Mouse (Mus musculus): Measurements from ENCODE around the gene Pias4.
A peak's percentile ranks its signal among the peaks of the same experiment; 100 is the strongest.
"Not testable (repeated sequence)": the region's sequence is repeated elsewhere in the genome, so short reads cannot be mapped to it uniquely, and the experiment has no call there.

Pias4 gene

GRCm38 (mm10) chr10:81191342-81191982 lies 23.7 kb upstream of the Pias4 start:
- DNase-seq (ENCODE audit: low spot score in 2 of 2) = peak in 1 of 2 experiments; percentile 10

GRCm38 (mm10) chr10:81190912-81191321 lies 23.2 kb upstream of the Pias4 start:
- DNase-seq (ENCODE audit: low spot score in 2 of 2) = no peak

DNA sequence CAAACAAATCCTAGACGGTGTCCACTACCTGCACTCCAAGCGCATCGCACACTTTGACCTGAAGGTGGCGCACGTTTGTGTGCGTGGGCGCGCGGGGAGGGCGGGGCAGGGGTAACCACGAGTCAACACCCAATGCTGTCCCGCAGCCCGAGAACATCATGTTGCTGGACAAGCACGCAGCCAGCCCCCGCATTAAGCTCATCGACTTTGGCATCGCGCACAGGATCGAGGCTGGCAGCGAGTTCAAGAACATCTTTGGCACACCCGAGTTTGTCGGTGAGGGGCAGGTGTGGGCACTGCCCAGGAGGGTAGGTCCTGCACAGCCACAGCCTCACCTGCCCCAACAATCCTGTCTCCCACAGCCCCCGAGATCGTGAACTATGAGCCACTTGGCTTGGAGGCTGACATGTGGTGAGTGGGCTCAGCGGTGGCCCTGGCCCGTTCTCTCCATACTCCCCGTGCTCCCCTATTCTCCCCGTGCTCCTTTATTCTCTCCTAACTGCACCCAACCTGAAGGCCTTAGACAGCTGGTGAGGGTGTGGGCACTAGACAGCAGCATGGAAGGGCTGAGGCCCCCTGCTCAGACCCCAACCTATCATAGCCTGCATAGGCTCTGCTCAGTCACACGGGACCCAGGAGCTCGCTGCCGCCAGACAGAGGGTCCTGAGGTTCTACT lies 22.7 kb upstream of the Pias4 start:
- no peak for DNase-seq (ENCODE audit: low spot score in 2 of 2)

- no peak for DNase-seq (ENCODE audit: low spot score in 2 of 2)
Observed at GRCm38 (mm10) chr10:81189821-81190220, 22.1 kb upstream of the Pias4 start.

GRCm38 (mm10) chr10:81187161-81187560 lies 19.4 kb upstream of the Pias4 start:
- no peak for DNase-seq (ENCODE audit: low spot score in 2 of 2)

DNA sequence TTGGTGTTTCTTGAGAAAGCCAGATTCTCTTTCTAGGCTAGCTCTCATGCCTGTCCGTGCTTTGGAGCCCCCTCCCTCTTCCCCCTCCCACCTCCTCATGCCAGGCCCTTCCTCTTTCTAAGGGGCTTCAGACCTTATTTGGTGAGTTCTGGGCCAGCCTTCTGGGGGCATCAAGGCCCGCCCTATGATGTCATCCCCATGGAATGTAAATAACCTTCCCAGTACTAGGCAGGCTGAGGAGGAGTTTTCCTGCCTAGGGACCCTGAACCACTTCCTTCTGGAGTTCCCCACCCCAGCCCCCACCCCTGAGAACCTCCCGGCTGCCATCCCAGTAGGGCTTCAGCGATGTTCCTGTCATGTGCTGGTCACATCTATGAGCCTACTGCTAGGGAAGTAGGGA lies 17.0 kb upstream of the Pias4 start:
- DNase-seq (ENCODE audit: low spot score in 2 of 2) = no peak

DNA sequence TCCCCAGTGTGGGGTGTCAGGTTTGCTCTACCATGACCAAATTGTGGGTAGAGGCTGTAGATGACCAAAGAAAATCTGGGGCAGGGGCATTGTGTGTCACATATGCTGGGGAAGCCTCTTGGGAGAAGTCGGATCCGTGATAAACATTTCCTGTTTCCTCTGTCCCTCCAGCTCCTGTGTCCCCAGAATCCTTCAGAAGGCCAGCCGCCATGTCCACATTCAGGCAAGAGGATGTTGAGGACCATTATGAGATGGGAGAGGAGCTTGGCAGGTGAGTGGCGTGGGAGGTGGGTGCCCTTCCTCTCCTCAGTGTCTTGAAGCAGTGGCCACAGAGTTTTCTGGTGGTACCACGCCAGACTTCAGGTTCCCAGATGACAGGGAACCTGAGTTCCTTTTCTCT lies 16.1 kb upstream of the Pias4 start, which contains the start of gene 4930442H23Rik:
Gene 4930442H23Rik (minus strand): TSS at position 45 of the 400 bp plus-strand sequence.
- no peak for DNase-seq (ENCODE audit: low spot score in 2 of 2)

DNA sequence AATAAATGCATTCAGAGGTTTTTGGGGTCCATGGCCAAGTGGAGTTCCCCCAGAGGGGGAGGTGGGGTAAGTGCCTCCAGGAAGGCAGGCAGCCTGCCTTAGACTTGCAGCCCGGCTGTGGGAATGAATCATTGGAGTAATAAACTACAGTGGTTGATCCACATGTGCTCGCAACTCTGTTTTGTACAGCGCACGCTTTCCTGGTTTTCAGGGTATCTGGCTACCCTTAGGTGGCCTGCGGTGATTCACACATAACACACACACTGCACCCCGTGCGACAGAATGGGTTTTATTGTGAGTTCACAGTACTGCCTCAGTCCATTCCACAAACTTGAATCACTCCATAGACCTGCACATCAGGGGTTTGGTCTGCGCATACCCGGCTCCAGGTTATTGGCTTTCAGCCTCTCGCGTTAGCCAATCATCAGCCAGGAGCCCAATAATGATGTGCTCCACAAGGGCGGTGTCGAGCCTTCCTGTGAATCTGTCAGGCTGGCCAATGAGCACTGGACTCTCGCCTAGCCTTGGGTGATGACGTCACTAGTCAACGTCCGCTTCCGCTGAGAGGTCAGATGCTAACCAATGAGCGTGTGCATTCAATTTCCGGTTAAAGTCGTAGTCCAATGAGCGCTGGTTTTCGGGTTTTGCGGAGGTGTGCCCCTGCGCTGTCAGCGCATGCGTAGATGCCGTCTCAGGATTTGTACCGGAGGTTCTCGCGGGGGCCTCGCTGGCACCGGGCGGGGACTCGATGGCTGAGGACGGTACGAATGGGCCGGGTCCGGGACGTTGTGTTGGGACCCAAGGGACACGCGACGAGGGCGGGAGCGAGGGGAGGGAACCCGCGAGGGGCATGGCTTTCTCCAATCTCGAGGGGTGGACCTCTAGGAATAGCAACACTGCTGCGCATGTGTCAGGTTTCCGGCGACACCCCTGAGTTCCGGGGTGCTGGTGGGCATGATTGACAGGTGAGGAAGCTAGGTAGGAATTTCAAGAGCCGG lies 14.9 kb upstream of the Pias4 start, which contains the start of gene Dapk3:
Gene Dapk3 (plus strand): TSS at position 670 of the 998 bp plus-strand sequence.
- peak; percentile 97 to 99 for DNase-seq (ENCODE audit: low spot score in 2 of 2)

DNA sequence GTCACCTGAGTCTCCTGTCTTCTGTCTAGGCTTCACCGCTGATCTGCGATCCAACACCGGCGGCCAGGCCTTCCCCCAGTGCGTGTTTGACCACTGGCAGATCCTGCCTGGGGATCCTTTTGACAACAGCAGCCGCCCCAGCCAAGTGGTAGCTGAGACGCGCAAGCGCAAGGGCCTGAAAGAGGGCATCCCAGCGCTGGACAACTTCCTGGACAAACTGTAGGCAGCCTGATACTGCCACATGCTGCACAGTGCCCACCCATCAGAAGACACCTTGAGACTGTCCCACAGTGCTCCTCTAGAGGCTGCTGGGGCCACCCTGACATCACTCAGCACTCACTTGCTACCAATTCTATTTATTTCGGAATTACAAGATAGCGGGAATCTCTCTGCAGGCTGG lies 14.1 kb upstream of the Pias4 start:
- DNase-seq (ENCODE audit: low spot score in 2 of 2) = not testable (repeated sequence)

DNA sequence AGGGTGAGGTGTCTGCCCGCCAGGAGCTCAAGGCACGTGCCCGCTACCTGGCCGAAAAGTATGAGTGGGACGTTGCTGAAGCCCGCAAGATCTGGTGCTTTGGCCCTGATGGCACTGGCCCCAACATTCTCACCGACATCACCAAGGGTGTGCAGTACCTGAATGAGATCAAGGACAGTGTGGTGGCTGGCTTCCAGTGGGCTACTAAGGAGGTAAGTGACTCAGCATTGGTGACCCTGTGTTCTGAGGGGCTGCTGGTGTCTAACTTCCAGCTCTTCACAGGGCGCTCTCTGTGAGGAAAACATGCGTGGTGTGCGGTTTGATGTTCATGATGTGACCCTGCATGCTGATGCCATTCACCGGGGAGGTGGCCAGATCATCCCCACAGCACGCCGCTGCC lies 13.2 kb upstream of the Pias4 start:
- no peak for DNase-seq (ENCODE audit: low spot score in 2 of 2)

DNA sequence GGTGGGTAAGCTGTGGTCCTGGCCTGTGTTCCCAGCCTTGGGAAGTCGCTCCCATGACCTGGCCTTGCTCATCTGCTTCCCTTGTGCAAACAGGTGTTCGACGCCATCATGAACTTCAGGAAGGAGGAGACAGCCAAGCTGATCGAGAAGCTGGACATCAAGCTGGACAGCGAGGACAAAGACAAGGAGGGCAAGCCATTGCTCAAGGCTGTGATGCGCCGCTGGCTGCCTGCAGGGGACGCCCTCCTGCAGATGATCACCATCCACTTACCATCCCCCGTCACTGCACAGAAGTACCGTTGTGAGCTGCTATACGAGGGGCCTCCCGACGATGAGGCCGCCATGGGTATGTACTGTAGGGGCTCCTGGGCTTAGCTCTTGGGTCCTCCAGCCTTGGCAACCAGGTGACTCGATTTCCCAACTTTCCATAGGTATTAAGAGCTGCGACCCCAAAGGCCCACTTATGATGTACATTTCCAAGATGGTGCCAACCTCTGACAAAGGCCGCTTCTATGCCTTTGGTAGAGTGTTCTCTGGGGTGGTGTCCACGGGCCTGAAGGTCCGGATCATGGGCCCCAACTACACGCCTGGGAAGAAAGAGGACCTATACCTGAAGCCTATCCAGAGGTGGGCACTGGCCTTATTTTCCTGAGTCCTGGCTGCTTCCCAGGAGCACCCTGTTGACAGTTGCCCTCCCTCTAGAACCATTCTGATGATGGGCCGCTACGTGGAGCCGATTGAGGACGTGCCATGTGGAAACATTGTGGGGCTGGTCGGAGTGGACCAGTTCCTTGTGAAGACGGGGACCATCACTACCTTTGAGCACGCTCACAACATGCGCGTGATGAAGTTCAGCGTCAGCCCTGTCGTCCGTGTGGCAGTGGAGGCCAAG lies 12.0 kb upstream of the Pias4 start:
- no peak for DNase-seq (ENCODE audit: low spot score in 2 of 2)

GRCm38 (mm10) chr10:81178927-81179326 lies 11.2 kb upstream of the Pias4 start:
- DNase-seq (ENCODE audit: low spot score in 2 of 2) = no peak

DNA sequence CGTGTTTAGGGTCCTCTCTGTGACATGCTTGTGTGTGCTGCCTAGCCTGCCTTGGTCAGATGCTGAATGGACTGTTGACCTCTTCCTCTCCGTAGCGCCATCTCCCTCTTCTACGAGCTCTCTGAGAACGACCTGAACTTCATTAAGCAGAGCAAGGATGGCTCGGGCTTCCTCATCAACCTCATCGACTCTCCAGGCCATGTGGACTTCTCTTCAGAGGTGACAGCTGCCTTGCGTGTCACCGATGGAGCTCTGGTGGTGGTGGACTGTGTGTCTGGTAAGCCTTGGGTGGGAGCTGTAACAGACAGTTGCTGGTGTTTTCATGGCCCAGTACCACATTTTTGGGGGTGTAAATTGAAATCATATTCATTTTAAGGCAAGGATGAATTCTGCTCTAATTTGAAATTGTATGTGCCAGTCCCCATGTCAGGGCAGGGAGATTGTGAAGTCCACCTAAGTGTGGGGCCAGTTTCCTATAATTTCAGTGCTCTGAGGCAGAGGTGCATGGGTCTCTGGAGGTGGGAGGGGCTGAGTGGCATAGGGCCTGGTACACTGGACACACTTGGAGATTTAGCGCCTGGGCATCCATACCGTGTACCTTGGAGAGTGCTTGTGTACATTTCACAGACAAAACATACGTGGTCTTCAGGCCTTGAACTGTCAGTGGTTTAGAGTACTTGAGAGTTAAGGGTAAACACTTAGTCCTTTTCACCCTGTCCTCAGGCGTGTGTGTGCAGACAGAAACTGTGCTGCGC lies 10.4 kb upstream of the Pias4 start:
- no peak for DNase-seq (ENCODE audit: low spot score in 2 of 2)

DNA sequence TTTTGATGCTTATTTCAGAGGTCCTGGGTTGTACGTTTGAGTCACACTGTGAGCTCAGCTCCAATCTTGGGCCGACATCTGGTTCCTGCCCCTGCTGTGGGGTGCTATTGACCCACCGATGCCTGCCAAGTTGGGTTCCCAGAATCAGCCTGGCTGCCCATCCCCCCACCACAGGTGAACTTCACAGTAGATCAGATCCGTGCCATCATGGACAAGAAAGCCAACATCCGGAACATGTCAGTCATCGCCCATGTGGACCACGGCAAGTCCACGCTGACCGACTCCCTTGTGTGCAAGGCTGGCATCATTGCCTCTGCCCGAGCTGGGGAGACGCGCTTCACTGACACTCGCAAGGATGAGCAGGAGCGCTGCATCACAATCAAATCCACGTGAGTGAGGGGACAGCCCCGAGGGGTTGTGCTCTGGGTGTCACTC lies 9.8 kb upstream of the Pias4 start:
- DNase-seq (ENCODE audit: low spot score in 2 of 2) = no peak

DNA sequence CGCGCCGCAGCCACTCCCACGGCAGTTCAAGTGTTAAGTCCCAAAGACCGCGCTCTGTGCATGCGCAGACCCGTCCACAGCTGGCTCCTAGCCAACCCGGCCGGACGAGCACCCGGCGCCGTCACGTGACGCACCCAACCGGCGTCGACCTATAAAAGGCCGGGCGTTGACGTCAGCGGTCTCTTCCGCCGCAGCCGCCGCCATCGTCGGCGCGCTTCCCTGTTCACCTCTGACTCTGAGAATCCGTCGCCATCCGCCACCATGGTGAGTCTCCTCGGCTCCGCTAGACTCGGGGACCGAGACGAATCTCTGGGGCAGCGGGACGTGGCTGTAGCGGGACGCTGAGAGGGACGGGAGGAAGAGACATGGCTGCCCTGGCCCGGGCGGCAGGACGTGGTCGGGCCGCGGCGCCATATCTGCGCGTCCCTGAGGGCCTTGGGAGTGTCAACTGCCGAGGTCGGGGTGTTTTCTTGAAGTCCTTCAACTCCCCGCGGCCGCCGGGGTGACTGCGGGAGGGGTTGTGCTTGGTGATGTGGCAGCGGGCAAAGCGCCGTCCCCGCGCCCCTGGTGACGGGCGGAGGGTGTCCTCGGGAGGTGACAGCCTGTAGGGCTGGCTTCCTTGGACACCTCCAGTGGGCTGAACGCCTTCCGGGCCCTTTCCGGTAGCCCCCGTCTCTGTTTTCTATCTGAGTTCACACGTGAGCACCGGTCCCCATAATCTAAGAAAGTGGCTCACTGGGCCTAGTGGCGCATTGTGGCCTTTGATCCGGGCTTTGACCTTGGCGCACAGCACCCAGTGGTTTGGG lies 8.9 kb upstream of the Pias4 start, which contains the start of gene Eef2:
Gene Eef2 (plus strand): TSS at position 166 of the 806 bp plus-strand sequence.
- peak; percentile 96 to 98 for DNase-seq (ENCODE audit: low spot score in 2 of 2)

GRCm38 (mm10) chr10:81175936-81176465 lies 8.3 kb upstream of the Pias4 start:
- no peak for DNase-seq (ENCODE audit: low spot score in 2 of 2)

- DNase-seq (ENCODE audit: low spot score in 2 of 2) = not testable (repeated sequence)
Observed at GRCm38 (mm10) chr10:81175345-81175701, 7.6 kb upstream of the Pias4 start.

GRCm38 (mm10) chr10:81174617-81175344 lies 7.1 kb upstream of the Pias4 start:
- DNase-seq (ENCODE audit: low spot score in 2 of 2) = peak; percentile 74

All from right cerebral cortex, postnatal 36 days (tissue).